Mouse (Mus musculus) cerebellum, adult 18-20 months (tissue): ENCODE measurements around the gene Gm9125.
"Not testable (repeated sequence)": the region's sequence is repeated elsewhere in the genome, so short reads cannot be mapped to it uniquely, and the experiment has no call there.

Experiments
- DNase-seq, 2 experiments: peaks; one replicate each; pipeline ENCODE4 v3.0.0; 2021

Gm9125 gene

DNA sequence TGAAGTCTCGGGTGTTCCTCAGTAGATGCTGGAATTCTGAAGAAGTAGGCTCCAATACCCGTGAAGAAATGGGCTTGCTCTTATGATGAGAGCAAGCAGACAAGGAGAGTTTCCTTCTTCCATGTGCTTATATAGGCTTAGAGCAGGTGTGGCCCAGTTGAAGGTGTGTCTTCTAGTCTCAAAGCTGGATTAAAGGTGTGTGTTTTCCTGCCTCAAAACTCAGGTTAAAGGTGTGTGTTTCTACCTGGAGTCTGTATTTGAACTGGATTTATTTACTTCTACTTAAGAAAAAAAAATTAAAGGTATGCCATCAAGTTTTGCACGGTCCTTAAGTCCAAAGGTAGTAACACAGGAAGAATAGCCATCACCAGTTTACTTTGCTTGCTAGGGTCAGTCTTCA, at the start of gene Gm9125:
TSS of gene Gm9125 (minus strand) at position 101 of the 400 bp plus-strand sequence.
- not testable (repeated sequence) for DNase-seq

DNA sequence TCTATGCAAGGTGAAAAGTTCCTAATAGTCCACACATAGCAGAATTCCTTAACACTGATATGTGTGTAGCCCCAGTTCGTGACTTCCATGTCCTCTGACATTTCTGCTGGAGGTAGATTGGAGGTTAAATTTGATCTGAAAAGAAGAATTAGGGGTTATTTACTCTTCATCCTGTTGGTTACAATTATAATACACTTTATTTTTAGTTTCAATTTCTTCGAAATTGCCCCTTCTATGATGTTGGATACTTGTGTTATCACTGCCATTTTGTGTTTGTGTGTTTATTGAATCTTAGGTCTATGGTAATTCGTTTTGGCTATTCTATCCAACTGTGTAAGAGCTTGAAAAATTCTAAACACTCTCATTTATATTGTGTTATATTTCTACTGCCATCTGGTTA, 17.9 kb upstream of the Gm9125 start, which contains the start of gene Gm10697:
TSS of gene Gm10697 (minus strand) at position 101 of the 400 bp plus-strand sequence.
- DNase-seq = not testable (repeated sequence)

DNA sequence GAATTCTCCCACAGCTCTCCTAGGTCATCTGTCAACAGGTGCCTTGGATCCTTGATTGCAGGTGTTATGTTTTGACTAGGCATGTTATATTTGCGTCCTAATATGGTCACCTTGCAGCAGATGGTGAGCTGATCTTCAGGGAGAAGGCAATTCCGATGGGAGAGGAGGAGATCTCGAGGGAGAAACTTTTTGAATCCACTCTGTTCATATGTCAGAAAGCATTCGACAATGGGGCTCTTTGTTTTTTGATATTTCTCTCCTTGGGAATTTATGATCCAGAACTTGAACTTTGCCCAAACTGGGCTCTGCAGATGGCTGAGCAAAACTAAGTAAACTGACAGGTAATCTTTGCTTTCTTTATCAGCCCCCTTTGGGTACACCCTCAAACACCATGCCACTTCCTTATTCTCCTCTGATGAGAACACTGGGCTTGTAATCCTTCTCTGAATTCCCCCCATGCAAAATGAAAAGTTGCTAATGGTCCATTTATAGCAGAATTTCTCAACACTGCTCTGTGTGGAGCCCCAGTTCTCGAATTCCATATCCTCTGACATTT, 5.0 kb downstream of the Gm9125 start:
- DNase-seq = not testable (repeated sequence)

DNA sequence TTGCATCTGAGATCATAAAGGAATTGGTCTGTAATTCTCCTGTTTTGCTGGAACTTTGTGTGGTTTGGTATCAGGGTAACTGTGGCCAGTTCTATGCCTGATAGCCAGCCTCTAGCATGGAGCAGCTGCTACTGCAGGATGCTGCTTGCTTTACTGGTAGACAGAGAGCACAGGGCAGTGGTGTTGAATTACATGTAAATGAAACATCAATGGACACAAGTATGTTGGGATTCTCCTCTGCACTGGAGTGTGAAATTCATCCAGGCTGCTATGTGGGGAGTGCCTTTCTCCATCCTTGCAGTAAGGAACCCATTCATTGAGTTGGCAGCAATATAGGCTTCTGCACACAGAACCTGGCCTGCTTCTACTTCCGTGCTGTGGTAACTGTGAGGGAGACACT, 16.4 kb downstream of the Gm9125 start:
- DNase-seq = not testable (repeated sequence)

DNA sequence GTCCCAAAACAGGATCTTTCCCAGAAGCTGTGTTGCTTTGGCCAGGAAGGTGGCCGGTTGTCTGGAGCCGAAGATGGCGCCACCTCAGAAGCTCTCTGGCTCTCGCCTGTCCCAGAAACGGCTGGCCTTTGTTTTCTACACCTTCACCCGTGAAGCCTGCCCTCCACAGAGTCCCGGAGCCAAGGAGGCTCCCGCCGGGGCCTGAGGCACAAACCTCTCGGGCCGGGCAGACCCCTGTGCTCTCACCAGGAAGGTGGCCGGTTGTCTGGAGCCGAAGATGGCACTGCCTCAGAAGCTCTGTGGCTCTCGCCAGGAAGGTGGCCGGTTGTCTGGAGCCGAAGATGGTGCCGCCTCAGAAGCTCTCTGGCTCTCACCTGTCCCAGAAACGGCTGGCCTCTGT, 20.3 kb downstream of the Gm9125 start:
- not testable (repeated sequence) for DNase-seq
